Mouse (Mus musculus): ENCODE measurements around the gene Mettl6. TPM values are rescaled to one million over a fixed set of nuclear protein-coding genes. Genes with fewer than 3 reads are reported as not detected.

Gene Mettl6
- polyA plus RNA-seq, 1 experiment = 17.0 TPM

GRCm38 (mm10) chr14:31435018-31435915 is 59.6 kb downstream of the Mettl6 start:
- Histone ChIP-seq H3K79me2 (ENCODE audit: control insufficient read depth, insufficient read depth) (peaks cover 16% of the 10 kb centered on the region), H3ac (ENCODE audit: control insufficient read depth, insufficient read length, low read depth) (peak overlapping the region; percentile 78), H3K4me3 (ENCODE audit: insufficient read depth, poor library complexity, severe bottlenecking) (peak overlapping the region; percentile 65), H3K27me3 (ENCODE audit: control insufficient read depth, insufficient read depth, insufficient read length) (no peaks in the 10 kb centered on the region), H3K79me3 (ENCODE audit: low read depth) (peaks cover 4% of the 10 kb centered on the region), H3K36me3 (ENCODE audit: control insufficient read depth, insufficient read depth) (no peaks in the 10 kb centered on the region)
- TF ChIP-seq USF1 (IDR thresholded peaks at IDR 0.05; ENCODE audit: low read depth) = no peak
- TF ChIP-seq CEBPB (IDR thresholded peaks at IDR 0.05; ENCODE audit: low read depth) = no peak
- no peak for TF ChIP-seq CTCF (IDR thresholded peaks at IDR 0.05; ENCODE audit: control insufficient read depth, insufficient read depth, insufficient read length)
- TF ChIP-seq MAX (IDR thresholded peaks at IDR 0.05) = no peak

- H3K79me3 ChIP-seq (ENCODE audit: low read depth) = peaks cover 4% of the 10 kb centered on the region
- no peak for TF ChIP-seq MYOG (IDR thresholded peaks at IDR 0.05; ENCODE audit: control insufficient read depth, extremely low read depth, insufficient read length)
- no peak for TF ChIP-seq MYOD1 (IDR thresholded peaks at IDR 0.05; ENCODE audit: control insufficient read depth, insufficient read length, low read depth)
- no peak for TF ChIP-seq MAX (IDR thresholded peaks at IDR 0.05)
- TF ChIP-seq CEBPB (IDR thresholded peaks at IDR 0.05; ENCODE audit: low read depth) = no peak
- no peak for TF ChIP-seq USF1 (IDR thresholded peaks at IDR 0.05; ENCODE audit: low read depth)
- TF ChIP-seq FOSL1 (IDR thresholded peaks at IDR 0.05; ENCODE audit: insufficient read depth, low read length, poor library complexity, severe bottlenecking) = no peak
- TF ChIP-seq CTCF (IDR thresholded peaks at IDR 0.05; ENCODE audit: control insufficient read depth, insufficient read depth, insufficient read length) = no peak
- no peak overlapping the region for H3ac ChIP-seq (ENCODE audit: control insufficient read depth, insufficient read length, low read depth)
- H3K4me3 ChIP-seq (ENCODE audit: insufficient read depth, poor library complexity, severe bottlenecking) = peak overlapping the region; percentile 65
- H3K36me3 ChIP-seq (ENCODE audit: control insufficient read depth, insufficient read depth) = no peaks in the 10 kb centered on the region
- peaks cover 16% of the 10 kb centered on the region for H3K79me2 ChIP-seq (ENCODE audit: control insufficient read depth, insufficient read depth)
- H3K27me3 ChIP-seq (ENCODE audit: control insufficient read depth, insufficient read depth, insufficient read length) = no peaks in the 10 kb centered on the region
Observed at GRCm38 (mm10) chr14:31434426-31434825, 60.4 kb downstream of the Mettl6 start.

- Histone ChIP-seq H3ac (ENCODE audit: control insufficient read depth, insufficient read length, low read depth) (no peak overlapping the region), H3K27me3 (ENCODE audit: control insufficient read depth, insufficient read depth, insufficient read length) (no peaks in the 10 kb centered on the region), H3K79me2 (ENCODE audit: control insufficient read depth, insufficient read depth) (peaks cover 16% of the 10 kb centered on the region), H3K4me3 (ENCODE audit: insufficient read depth, poor library complexity, severe bottlenecking) (peak overlapping the region; percentile 6), H3K79me3 (ENCODE audit: low read depth) (peaks cover 4% of the 10 kb centered on the region), H3K36me3 (ENCODE audit: control insufficient read depth, insufficient read depth) (no peaks in the 10 kb centered on the region)
- TF ChIP-seq MYOD1 (IDR thresholded peaks at IDR 0.05; ENCODE audit: control insufficient read depth, insufficient read length, low read depth) (no peak), CEBPB (IDR thresholded peaks at IDR 0.05; ENCODE audit: low read depth) (peak; percentile 89)
Observed at GRCm38 (mm10) chr14:31433851-31434360, 60.9 kb downstream of the Mettl6 start.

- Histone ChIP-seq H3K79me3 (ENCODE audit: low read depth) (peaks cover 4% of the 10 kb centered on the region), H3K27me3 (ENCODE audit: control insufficient read depth, insufficient read depth, insufficient read length) (no peaks in the 10 kb centered on the region), H3K4me3 (ENCODE audit: insufficient read depth, poor library complexity, severe bottlenecking) (peak overlapping the region; percentile 11), H3K36me3 (ENCODE audit: control insufficient read depth, insufficient read depth) (no peaks in the 10 kb centered on the region), H3ac (ENCODE audit: control insufficient read depth, insufficient read length, low read depth) (no peak overlapping the region), H3K79me2 (ENCODE audit: control insufficient read depth, insufficient read depth) (peaks cover 16% of the 10 kb centered on the region)
- no peak for TF ChIP-seq CEBPB (IDR thresholded peaks at IDR 0.05; ENCODE audit: low read depth)
- TF ChIP-seq MYOD1 (IDR thresholded peaks at IDR 0.05; ENCODE audit: control insufficient read depth, insufficient read length, low read depth) = no peak
- TF ChIP-seq CTCF (IDR thresholded peaks at IDR 0.05; ENCODE audit: control insufficient read depth, insufficient read depth, insufficient read length) = no peak
- TF ChIP-seq USF1 (IDR thresholded peaks at IDR 0.05; ENCODE audit: low read depth) = no peak
- TF ChIP-seq MAX (IDR thresholded peaks at IDR 0.05) = no peak
- TF ChIP-seq MYOG (IDR thresholded peaks at IDR 0.05; ENCODE audit: control insufficient read depth, extremely low read depth, insufficient read length) = no peak
- TF ChIP-seq FOSL1 (IDR thresholded peaks at IDR 0.05; ENCODE audit: insufficient read depth, low read length, poor library complexity, severe bottlenecking) = no peak
Observed at GRCm38 (mm10) chr14:31433126-31433525, 61.7 kb downstream of the Mettl6 start.

GRCm38 (mm10) chr14:31432424-31432823 is 62.4 kb downstream of the Mettl6 start:
- Histone ChIP-seq H3K79me2 (ENCODE audit: control insufficient read depth, insufficient read depth) (peaks cover 16% of the 10 kb centered on the region), H3K36me3 (ENCODE audit: control insufficient read depth, insufficient read depth) (no peaks in the 10 kb centered on the region), H3K79me3 (ENCODE audit: low read depth) (peaks cover 4% of the 10 kb centered on the region), H3K4me3 (ENCODE audit: insufficient read depth, poor library complexity, severe bottlenecking) (no peak overlapping the region), H3ac (ENCODE audit: control insufficient read depth, insufficient read length, low read depth) (peak overlapping the region; percentile 4), H3K27me3 (ENCODE audit: control insufficient read depth, insufficient read depth, insufficient read length) (no peaks in the 10 kb centered on the region)
- TF ChIP-seq FOSL1 (IDR thresholded peaks at IDR 0.05; ENCODE audit: insufficient read depth, low read length, poor library complexity, severe bottlenecking) = no peak
- TF ChIP-seq MYOG (IDR thresholded peaks at IDR 0.05; ENCODE audit: control insufficient read depth, extremely low read depth, insufficient read length) = no peak
- no peak for TF ChIP-seq MAX (IDR thresholded peaks at IDR 0.05)
- no peak for TF ChIP-seq USF1 (IDR thresholded peaks at IDR 0.05; ENCODE audit: low read depth)
- TF ChIP-seq CTCF (IDR thresholded peaks at IDR 0.05; ENCODE audit: control insufficient read depth, insufficient read depth, insufficient read length) = no peak
- TF ChIP-seq MYOD1 (IDR thresholded peaks at IDR 0.05; ENCODE audit: control insufficient read depth, insufficient read length, low read depth) = no peak
- no peak for TF ChIP-seq CEBPB (IDR thresholded peaks at IDR 0.05; ENCODE audit: low read depth)
